Mouse (Mus musculus) A20 (cell line): ENCODE measurements around the gene Sox5.

Source experiments
- DNase-seq: peaks from one replicate; pipeline ENCODE4 v3.0.0-alpha.2; 2011; ENCODE audit warnings: low read depth, low spot score

The Sox5 gene

GRCm38 (mm10) chr6:144584074-144584840 is 197.5 kb downstream of the Sox5 start:
- DNase-seq: no peak

DNA sequence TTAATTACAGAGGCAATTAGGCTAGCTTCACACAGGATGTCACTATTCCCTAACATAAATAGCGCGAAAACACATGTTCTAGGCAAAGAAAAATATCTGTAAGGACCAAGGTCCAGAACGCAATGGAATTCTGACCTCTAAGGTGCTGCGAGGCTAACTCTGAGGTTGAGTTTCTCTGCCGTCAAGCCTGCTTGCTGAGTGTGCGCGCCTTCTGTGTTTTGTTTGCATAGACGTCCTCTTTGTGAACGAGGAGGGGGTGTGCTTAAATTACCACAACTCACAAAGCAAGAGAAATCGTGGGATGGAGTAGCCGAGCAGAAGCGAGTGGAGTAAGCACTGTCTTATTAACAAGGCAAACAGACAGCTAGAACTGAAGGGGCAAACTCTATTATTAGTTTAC is 202.5 kb downstream of the Sox5 start:
- DNase-seq: no peak

DNA sequence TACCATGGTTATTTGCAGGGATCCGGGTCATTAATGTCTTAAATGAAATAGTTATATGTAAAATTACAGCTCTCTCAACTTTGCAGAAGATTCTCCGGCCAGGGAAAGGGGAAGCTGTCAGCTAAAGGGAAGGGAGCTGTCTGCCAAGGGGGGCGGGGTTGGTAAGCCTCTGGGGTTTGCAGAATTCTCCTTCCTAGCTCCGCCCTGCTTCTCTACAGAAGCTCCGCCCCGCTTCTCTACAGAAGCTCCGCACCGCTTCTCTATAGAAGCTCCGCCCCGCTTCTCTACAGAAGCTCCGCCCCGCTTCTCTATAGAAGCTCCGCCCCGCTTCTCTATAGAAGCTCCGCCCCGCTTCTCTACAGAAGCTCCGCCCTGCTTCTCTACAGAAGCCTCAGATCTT is 210.9 kb downstream of the Sox5 start:
- DNase-seq: no peak

- no peak for DNase-seq
Measured at GRCm38 (mm10) chr6:144565827-144566226, 215.9 kb downstream of the Sox5 start.

DNA sequence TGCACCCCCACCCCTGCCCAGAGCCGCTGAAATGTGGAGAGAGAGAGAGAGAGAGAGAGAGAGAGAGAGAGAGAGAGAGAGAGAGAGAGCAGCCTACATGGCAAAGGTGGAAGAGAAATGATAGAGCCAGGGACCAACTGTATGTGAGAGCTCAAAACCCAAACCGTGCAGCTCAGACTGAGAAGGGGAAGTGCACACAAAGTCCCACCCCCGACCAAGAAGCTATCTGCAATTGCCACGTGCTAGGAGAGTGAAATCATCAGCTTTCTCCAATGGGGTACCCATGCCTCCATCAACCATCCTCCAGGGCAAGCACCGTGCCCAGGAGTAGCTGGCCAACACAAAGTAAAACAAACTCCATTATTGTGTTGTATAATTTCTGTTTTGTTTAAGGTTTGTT is 220.1 kb downstream of the Sox5 start:
- no peak for DNase-seq

- no peak for DNase-seq
Measured at GRCm38 (mm10) chr6:144560211-144560610, 221.6 kb downstream of the Sox5 start.

GRCm38 (mm10) chr6:144553476-144553875 is 228.3 kb downstream of the Sox5 start:
- no peak for DNase-seq

- DNase-seq: no peak
Measured at GRCm38 (mm10) chr6:144548991-144549390, 232.8 kb downstream of the Sox5 start.

GRCm38 (mm10) chr6:144547141-144547540 is 234.6 kb downstream of the Sox5 start:
- DNase-seq: no peak

- DNase-seq: no peak
Measured at GRCm38 (mm10) chr6:144545549-144545948, 236.2 kb downstream of the Sox5 start.

- DNase-seq: no peak
Measured at GRCm38 (mm10) chr6:144541316-144541715, 240.5 kb downstream of the Sox5 start.

- DNase-seq: no peak
Measured at GRCm38 (mm10) chr6:144539439-144540192, 242.2 kb downstream of the Sox5 start.

GRCm38 (mm10) chr6:144523479-144523878 is 258.3 kb downstream of the Sox5 start:
- DNase-seq: no peak

DNA sequence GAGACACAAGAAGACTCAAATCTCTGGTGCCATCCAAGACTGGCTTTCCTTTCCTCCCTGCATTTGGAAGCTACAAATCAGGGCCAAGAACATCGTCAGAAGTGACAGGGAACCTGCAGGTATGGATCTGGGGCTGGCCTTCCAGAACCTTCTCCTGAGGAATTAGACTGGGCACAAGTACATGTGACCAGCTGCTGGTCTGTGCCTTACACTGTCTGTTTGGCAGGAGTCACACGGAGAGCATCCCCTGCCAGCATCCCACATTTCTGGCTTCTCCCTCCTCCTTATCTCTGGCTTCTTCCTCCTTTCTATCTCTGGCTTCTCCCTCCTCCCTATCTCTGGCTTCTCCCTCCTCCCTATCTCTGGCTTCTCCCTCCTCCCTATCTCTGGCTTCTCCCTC is 263.0 kb downstream of the Sox5 start:
- DNase-seq: no peak

DNA sequence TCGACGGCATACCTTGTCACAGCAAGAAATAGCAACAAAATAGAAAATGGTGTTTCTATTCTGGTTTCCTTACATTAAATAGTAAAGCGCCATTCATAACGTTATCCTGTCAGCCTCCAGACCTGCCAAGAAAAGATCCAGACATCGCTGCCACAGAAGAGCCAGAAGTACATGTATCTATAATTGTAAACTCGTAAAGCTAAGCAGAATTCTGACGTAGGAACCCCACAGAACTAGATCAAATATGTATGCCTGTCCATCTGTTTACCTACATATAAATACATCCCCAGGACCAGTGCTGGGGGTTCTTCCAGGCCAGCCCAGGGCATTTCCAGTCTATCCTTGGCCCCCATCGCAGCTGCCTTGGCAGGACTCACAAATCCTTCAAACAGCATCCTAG is 265.9 kb downstream of the Sox5 start:
- no peak for DNase-seq

GRCm38 (mm10) chr6:144513761-144514160 is 268.0 kb downstream of the Sox5 start:
- no peak for DNase-seq

- DNase-seq: no peak
Measured at GRCm38 (mm10) chr6:144511925-144512324, 269.9 kb downstream of the Sox5 start.

DNA sequence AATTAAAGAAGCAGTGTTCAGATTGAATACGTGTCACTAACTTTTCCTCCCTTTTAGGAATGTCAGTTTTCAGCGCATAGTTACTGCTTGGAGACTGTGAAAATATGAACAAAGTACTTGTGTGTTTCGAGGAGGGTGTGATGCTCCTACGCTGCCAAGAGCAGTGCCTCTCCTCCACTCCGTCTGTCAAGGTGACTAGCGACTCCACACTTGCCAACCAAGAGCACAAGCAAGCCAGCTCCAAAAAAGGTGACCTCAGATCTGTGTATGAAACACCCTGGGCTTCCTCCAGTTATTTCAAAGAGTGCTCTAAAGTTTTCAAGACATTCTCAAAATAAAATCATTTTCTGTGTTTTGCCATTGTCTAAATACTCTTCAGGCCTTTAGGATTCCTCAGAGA is 271.6 kb downstream of the Sox5 start:
- DNase-seq: no peak

DNA sequence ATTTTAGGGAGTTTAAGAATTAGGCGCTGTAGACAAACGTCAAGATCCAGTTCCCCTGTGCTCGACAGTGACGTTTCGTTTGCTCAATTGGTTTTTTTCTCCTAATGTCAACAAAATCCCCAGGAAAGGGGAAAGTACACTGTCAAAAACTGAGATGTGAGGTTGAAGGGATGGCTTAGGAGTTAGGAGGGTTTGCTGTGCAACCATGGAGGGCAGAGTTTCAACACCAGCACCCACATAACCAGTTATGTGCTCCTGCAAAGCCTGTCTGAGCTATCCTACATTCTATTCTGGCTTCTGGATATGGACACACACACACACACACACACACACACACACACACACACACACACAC is 277.6 kb downstream of the Sox5 start:
- DNase-seq: no peak

DNA sequence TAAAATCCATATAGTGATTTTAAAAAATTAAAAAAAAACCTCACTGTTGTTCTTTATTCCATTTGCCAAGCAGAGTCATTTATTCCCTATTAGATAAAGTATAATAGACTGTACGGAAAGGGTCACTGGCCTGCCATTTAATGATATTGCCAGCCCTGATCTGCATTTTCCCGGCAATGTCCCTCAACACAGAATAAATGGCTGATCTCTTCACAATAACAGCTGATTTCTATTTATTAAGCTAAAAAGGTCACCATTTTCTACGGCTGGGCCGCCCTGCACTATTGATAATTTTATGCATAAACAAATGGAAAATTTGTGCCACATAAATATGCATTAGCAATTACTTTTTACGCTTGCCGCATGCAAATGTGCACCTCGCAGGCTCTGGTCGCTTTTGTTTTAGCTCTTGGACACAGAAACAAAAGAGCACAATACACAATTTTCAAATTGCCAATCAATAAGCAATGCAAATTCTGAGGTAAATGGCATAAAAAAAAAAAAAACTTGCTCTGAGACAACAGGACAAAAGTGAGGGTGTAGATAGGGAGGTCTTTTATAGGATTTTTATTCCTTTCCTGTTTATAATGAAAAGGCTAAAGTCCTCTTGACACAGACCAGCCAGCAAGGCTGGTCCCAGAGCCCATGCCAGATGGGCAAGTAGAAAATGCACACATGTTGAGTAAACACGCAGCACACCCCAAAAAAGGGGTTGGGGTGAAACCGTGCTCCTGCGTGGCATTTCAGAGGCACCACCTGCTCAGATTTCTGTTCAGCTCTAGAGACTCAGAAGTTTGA is 278.2 kb downstream of the Sox5 start:
- no peak for DNase-seq

GRCm38 (mm10) chr6:144501439-144501838 is 280.3 kb downstream of the Sox5 start:
- no peak for DNase-seq

GRCm38 (mm10) chr6:144498177-144498576 is 283.6 kb downstream of the Sox5 start:
- peak; percentile 1 for DNase-seq
